Mouse (Mus musculus): ENCODE measurements at regions not wholly inside any gene's neighbourhood (a gene's known extent, or its start where the extent isn't known, plus 50 kb on each side); places are given as distances from the start of the nearest gene placed in this dataset.

DNA sequence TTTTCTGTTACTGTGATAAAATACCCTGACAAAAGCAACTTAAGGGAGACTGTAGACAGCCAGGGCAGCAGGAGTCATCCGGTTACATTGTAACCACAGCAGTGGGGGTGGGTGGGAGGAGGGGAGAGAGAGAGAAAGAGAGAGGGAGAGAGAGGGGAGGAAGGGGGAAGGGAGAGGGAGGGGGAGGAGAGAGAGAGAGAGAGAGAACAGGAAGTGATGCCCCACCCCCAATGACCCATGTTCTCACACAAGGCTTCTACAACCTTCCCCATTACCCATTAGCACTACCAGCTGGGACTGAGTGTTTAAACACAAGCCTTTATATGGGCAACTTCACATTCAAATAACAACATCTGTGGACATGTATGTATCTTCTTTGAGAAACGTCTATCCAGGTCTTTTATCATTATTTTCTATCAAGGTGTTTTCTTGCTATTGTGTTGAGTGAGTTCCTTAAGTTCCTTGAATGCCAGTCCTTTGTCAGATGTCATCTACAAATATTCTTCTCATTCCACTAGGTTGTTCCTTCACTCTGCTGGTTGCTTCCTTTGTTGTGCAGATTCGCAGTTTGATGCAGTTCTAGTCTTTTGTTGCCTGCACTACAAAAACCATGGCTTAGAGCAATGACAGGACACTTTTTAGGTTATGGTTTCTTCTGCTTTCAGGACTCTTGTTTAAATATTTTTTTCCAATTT is 274.7 kb upstream of the Ddx18 start:
- Histone ChIP-seq H3K4me1 (replicated peaks) (no peaks in the 10 kb centered on the region), H3K36me3 (no peaks in the 10 kb centered on the region), H3K4me3 (replicated peaks) (no peak overlapping the region), H3K27ac (no peak overlapping the region), H3K4me2 (no peak overlapping the region), H3K9ac (replicated peaks) (no peak overlapping the region), H3K9me3 (no peaks in the 10 kb centered on the region), H3K27me3 (no peaks in the 10 kb centered on the region)
- 81% methylated on average over 3 of the region's 3 CpGs for WGBS
- ATAC-seq (ENCODE audit: insufficient number of reproducible peaks, insufficient read depth, low FRiP score, low TSS enrichment, low read depth) = no peak

DNA sequence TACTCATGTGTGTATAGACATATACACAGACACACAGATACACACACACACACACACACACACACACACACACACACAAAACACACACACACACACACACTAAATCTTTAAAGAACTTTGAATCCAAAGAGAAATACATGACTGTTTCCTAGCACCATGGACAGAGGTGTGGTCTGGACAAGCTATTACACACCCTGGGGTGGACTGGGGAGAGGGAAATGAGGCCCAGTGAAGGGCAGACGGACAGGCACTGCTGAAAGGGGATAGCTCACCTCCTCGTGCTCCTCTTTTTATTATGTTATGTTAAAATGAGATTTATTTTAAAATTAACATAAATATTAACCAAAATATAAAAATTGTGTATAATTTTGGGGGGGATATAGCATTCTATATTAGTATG is 265.8 kb upstream of the Ddx18 start:
- no peaks in the 10 kb centered on the region for H3K4me1 ChIP-seq (replicated peaks)

DNA sequence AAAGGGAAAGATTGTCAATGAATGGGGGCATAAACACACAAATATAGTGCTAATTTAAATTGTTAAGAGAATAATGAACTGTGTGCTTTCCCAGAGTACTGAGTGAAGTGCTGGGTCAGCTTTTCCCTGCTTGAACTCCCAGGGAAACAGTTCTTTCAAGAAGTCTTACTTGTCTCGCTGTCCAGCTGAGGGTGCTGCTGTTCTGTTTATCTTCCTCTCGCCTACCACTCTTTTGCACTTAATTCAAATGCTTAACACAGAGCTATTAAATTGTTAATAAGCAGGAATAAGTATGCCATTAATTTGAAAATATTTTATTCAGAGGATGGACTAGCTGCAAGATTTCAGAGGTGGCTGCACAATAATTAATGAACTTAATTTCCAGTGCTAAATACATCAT is 262.5 kb upstream of the Ddx18 start:
- Histone ChIP-seq H3K4me1 (replicated peaks) (no peaks in the 10 kb centered on the region), H3K27me3 (no peaks in the 10 kb centered on the region), H3K9ac (replicated peaks) (no peak overlapping the region), H3K27ac (no peak overlapping the region), H3K9me3 (no peaks in the 10 kb centered on the region), H3K36me3 (no peaks in the 10 kb centered on the region), H3K4me2 (no peak overlapping the region), H3K4me3 (replicated peaks) (no peak overlapping the region)
- ATAC-seq (ENCODE audit: insufficient number of reproducible peaks, insufficient read depth, low FRiP score, low TSS enrichment, low read depth) = no peak
- WGBS = 57% methylated on average over 2 of the region's 2 CpGs

More for the DNA sequence above, 265.8 kb upstream of the Ddx18 start:
- Histone ChIP-seq H3K9me3 (no peaks in the 10 kb centered on the region), H3K27me3 (no peaks in the 10 kb centered on the region), H3K36me3 (no peaks in the 10 kb centered on the region), H3K27ac (no peak overlapping the region), H3K4me3 (replicated peaks) (no peak overlapping the region), H3K4me2 (no peak overlapping the region), H3K9ac (replicated peaks) (no peak overlapping the region)
- 18% methylated on average over 2 of the region's 2 CpGs for WGBS
- ATAC-seq (ENCODE audit: insufficient number of reproducible peaks, insufficient read depth, low FRiP score, low TSS enrichment, low read depth) = no peak

DNA sequence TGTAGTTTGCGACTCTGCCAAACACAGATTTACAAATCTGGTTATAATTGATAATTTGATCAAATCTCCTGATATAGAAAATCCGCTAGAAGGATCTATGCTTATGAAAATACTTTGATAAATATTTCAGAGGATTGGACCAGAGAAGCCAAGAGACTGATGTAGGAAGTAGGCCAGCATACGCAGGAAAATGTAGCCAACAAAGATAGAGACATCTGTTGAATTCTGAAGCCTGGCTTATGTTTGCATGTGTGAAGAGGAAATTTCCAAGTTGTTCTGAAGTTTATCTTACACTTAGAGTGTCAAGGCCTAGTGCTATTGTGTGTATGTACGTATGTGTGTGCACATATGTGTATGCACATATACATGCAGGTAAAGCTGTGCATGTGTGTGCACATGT is 255.2 kb upstream of the Ddx18 start:
- WGBS = 88% methylated on average over 4 of the region's 4 CpGs
- no peak overlapping the region for H3K9ac ChIP-seq (replicated peaks)
- H3K4me3 ChIP-seq (replicated peaks) = no peak overlapping the region
- H3K4me2 ChIP-seq = no peak overlapping the region
- H3K27ac ChIP-seq = no peak overlapping the region
- H3K9me3 ChIP-seq = no peaks in the 10 kb centered on the region
- no peaks in the 10 kb centered on the region for H3K4me1 ChIP-seq (replicated peaks)
- no peak for ATAC-seq (ENCODE audit: insufficient number of reproducible peaks, insufficient read depth, low FRiP score, low TSS enrichment, low read depth)
- H3K27me3 ChIP-seq = no peaks in the 10 kb centered on the region
- no peaks in the 10 kb centered on the region for H3K36me3 ChIP-seq

DNA sequence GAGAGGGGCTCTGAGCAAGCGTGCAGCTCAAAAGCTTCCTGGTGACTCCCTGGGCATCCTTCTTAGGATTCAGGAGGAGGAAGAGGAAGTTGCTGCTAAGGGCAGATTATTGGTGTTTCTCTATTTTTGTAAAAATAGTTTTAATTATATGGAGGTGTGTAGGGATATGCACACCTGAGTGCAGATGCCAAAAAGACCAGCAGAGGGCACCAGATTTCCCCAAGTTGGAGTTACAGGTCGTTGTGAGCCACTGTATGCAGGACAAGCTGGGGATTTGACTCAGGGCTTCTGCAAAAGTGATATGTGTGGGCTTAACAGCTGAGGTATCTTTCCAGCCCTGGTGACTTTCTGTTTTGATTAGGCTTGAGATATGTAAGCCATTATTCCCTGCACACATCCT is 235.5 kb upstream of the Ddx18 start:
- 68% methylated on average over 2 of the region's 2 CpGs for WGBS
- Histone ChIP-seq H3K27me3 (no peaks in the 10 kb centered on the region), H3K9ac (replicated peaks) (no peak overlapping the region), H3K27ac (no peak overlapping the region), H3K4me2 (no peak overlapping the region), H3K36me3 (no peaks in the 10 kb centered on the region), H3K9me3 (no peaks in the 10 kb centered on the region; the same call in 1 of the 2 replicates), H3K4me1 (replicated peaks) (no peaks in the 10 kb centered on the region), H3K4me3 (replicated peaks) (no peak overlapping the region)
- no peak for ATAC-seq (ENCODE audit: insufficient number of reproducible peaks, insufficient read depth, low FRiP score, low TSS enrichment, low read depth)

DNA sequence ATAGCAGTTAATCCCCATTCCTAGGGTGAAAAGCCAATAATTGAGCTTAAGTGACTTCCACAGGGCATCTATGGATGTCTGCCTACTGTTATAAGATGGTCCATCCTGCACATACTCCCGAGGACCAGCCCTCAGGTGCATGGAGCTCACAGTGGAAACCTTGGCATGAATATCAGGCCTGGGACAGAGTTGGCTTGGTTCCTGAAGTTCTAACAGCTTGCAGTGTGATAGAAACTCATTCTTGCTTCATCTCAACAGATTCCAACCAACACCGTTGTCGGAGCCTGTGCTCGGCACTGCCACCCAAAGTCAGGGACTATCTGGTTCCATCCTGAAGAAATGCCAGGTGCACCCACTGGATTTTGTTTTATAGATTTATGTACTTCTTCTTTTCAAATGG is 234.7 kb upstream of the Ddx18 start:
- H3K36me3 ChIP-seq = no peaks in the 10 kb centered on the region
- H3K27me3 ChIP-seq = no peaks in the 10 kb centered on the region
- H3K9ac ChIP-seq (replicated peaks) = no peak overlapping the region
- 94% methylated on average over 4 of the region's 4 CpGs for WGBS
- no peak overlapping the region for H3K27ac ChIP-seq
- H3K4me3 ChIP-seq (replicated peaks) = no peak overlapping the region
- ATAC-seq (ENCODE audit: insufficient number of reproducible peaks, insufficient read depth, low FRiP score, low TSS enrichment, low read depth) = no peak
- no peaks in the 10 kb centered on the region; the same call in 1 of the 2 replicates for H3K9me3 ChIP-seq
- H3K4me2 ChIP-seq = no peak overlapping the region
- no peaks in the 10 kb centered on the region for H3K4me1 ChIP-seq (replicated peaks)

DNA sequence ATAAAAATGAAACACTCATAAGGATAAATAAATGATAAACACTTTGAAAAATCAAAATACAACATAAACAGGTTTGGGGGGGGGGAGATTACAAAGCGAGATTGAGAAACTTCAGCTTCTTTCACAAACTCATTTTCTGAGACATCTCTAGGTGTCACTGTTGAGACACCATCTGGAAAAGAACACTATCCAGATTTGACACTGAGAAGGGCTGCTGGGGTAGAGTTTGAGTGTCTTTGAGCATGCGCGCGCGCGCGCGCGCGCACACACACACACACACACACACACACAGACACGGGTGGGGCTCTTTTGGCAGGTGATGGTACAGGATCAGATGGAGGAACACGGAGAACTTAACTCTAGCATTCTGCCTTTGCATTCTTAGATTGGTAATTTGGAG is 230.7 kb upstream of the Ddx18 start:
- Histone ChIP-seq H3K9me3 (no peaks in the 10 kb centered on the region; the same call in 1 of the 2 replicates), H3K36me3 (no peaks in the 10 kb centered on the region), H3K4me2 (no peak overlapping the region), H3K27ac (no peak overlapping the region), H3K9ac (replicated peaks) (no peak overlapping the region), H3K27me3 (no peaks in the 10 kb centered on the region), H3K4me3 (replicated peaks) (no peak overlapping the region), H3K4me1 (replicated peaks) (no peaks in the 10 kb centered on the region)
- 90% methylated on average over 12 of the region's 12 CpGs for WGBS
- ATAC-seq (ENCODE audit: insufficient number of reproducible peaks, insufficient read depth, low FRiP score, low TSS enrichment, low read depth) = no peak

DNA sequence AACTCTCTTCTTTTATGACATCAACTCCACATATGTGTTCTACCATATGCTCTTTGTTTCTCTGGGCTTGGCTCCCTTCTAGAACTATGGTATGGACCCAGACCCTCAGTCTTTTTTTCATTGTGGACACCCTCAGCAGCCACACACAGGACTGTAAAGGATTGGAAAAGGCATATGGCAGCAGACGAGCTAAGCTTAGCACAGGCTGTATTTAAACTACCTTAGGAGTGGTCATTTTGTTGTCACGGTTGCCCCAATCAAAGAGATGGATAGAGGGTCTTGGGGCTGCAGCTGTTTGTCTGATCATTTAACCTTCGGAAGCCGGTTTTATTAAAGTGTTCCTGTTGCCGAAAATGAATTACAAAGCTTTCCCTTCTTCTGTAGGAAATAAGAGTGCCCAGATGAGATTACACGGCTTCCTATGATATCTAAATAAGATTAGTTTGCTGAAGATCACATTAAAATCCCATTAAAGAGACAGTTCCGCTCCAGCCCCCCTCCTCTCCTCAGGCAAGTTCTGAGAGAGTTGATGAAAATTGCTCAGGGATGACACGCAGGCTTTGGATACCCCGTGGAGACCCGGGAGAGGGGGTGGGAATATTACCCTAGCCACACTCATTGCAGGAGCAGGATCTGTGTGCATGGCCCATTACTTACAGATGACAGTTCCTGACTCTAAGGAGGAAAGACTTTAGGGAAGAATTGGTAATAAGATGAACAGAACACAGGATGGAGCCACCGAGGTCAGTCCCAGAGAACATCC is 227.4 kb upstream of the Ddx18 start:
- whole genome bisulfite sequencing = 85% methylated on average over 11 of the region's 11 CpGs
- H3K9me3 ChIP-seq = no peaks in the 10 kb centered on the region
- no peaks in the 10 kb centered on the region for H3K27me3 ChIP-seq
- no peak overlapping the region for H3K4me3 ChIP-seq (replicated peaks)
- ATAC-seq (ENCODE audit: insufficient number of reproducible peaks, insufficient read depth, low FRiP score, low TSS enrichment, low read depth) = no peak
- H3K4me2 ChIP-seq = no peak overlapping the region
- H3K36me3 ChIP-seq = no peaks in the 10 kb centered on the region
- no peaks in the 10 kb centered on the region for H3K4me1 ChIP-seq (replicated peaks)
- H3K27ac ChIP-seq = no peak overlapping the region
- H3K9ac ChIP-seq (replicated peaks) = no peak overlapping the region

DNA sequence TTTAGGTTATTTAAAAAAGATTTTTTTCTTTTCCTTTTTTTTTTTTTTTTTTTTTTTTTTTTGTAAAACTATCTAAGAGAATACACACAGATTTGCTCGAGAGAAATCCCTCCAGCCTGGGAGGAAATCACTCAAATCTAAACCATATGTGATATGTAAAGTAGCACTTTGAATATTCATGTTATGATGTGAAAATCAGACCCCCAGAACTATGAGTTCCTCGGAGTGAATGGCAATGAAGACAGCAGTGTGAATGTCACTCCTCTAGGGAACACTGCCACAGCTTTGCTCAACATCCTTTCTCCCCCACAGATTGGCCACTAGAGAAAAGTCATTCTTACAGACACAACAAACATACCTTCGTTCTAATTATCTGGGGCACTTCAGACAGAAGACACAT is 217.8 kb upstream of the Ddx18 start:
- H3K4me3 ChIP-seq (replicated peaks) = no peak overlapping the region
- 45% methylated on average over 3 of the region's 3 CpGs for WGBS
- no peaks in the 10 kb centered on the region for H3K9me3 ChIP-seq
- H3K9ac ChIP-seq (replicated peaks) = no peak overlapping the region
- H3K4me1 ChIP-seq (replicated peaks) = no peaks in the 10 kb centered on the region
- H3K27me3 ChIP-seq = no peaks in the 10 kb centered on the region
- H3K4me2 ChIP-seq = no peak overlapping the region
- no peak for ATAC-seq (ENCODE audit: insufficient number of reproducible peaks, insufficient read depth, low FRiP score, low TSS enrichment, low read depth)
- H3K36me3 ChIP-seq = no peaks in the 10 kb centered on the region
- H3K27ac ChIP-seq = no peak overlapping the region

DNA sequence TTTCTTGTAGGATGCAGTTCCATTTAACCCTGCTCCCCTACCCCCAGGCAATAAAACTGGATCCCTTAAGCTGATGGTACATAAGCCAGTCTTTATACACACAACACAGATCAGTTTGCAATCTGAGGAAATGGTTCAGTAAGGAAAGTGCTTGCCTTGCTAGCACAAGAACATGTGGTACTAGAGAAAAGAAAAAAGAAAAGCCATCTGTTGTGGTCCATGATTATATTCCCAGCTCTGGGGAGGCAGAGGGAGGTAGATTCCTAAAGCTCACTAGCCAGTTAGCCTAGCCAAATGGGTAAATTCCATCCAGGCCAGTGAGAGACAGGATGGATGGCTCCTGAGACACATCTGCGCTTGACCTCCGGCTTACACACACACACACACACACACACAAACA is 206.2 kb upstream of the Ddx18 start:
- H3K9me3 ChIP-seq = no peaks in the 10 kb centered on the region
- peak; percentile 50; the same call in 1 of the 2 replicates for ATAC-seq (ENCODE audit: insufficient number of reproducible peaks, insufficient read depth, low FRiP score, low TSS enrichment, low read depth)
- no peaks in the 10 kb centered on the region for H3K36me3 ChIP-seq
- H3K27ac ChIP-seq = no peak overlapping the region
- H3K9ac ChIP-seq (replicated peaks) = no peak overlapping the region
- peaks cover 14% of the 10 kb centered on the region for H3K4me1 ChIP-seq (replicated peaks)
- no peaks in the 10 kb centered on the region for H3K27me3 ChIP-seq
- H3K4me3 ChIP-seq (replicated peaks) = no peak overlapping the region
- WGBS = 96% methylated on average over 2 of the region's 2 CpGs
- no peak overlapping the region for H3K4me2 ChIP-seq

DNA sequence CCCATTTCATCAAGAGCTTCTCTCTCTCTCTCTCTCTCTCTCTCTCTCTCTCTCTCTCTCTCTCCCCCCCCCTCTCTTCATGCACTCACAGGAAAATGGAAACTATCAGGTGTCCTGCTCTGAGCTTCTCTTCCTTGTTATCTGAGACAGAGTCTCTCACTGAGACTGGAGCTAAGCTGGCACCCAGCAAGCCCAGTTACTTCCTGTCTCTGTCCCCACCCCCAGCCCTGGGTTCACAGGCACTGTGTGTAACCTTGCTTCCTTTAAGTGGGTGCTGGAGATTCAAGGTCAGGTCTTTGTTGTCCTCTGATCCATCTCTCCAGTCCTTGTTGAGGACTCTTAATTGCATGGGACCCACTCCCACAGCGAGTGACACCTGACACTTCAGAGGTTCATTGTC is 203.7 kb upstream of the Ddx18 start:
- no peak for ATAC-seq (ENCODE audit: insufficient number of reproducible peaks, insufficient read depth, low FRiP score, low TSS enrichment, low read depth)
- H3K4me1 ChIP-seq (replicated peaks) = peaks cover 14% of the 10 kb centered on the region
- H3K9me3 ChIP-seq = no peaks in the 10 kb centered on the region
- no peaks in the 10 kb centered on the region for H3K27me3 ChIP-seq
- no peak overlapping the region for H3K4me3 ChIP-seq (replicated peaks)
- no peak overlapping the region for H3K27ac ChIP-seq
- H3K9ac ChIP-seq (replicated peaks) = no peak overlapping the region
- no peak overlapping the region; the same call in 1 of the 2 replicates for H3K4me2 ChIP-seq
- WGBS = 65% methylated on average over 1 of the region's 1 CpGs
- H3K36me3 ChIP-seq = no peaks in the 10 kb centered on the region

DNA sequence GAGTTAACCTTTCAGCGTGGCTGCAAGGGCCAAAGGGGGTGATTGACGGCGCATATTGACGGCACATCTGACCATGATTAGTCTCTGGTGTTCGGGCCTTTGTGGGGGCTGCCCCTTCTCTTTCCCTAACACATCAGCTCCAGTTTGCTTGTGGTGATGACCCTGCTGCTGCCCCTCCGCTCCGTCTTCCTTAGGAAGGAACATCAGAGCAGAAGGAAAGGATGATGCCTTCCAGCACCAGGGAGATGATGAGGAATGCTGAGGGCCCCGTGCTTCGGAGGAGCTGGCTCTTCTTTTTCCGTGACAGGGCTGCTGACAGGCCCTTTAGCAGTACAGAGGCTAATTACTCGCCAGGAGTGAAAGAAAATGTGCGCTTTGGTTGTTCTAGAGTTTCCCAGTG is 203.1 kb upstream of the Ddx18 start:
- Histone ChIP-seq H3K36me3 (no peaks in the 10 kb centered on the region), H3K27ac (no peak overlapping the region), H3K9ac (replicated peaks) (no peak overlapping the region), H3K4me2 (peak overlapping the region; percentile 33), H3K4me3 (replicated peaks) (no peak overlapping the region), H3K27me3 (no peaks in the 10 kb centered on the region), H3K4me1 (replicated peaks) (peaks cover 14% of the 10 kb centered on the region), H3K9me3 (no peaks in the 10 kb centered on the region)
- WGBS = 10% methylated on average over 12 of the region's 12 CpGs
- ATAC-seq (ENCODE audit: insufficient number of reproducible peaks, insufficient read depth, low FRiP score, low TSS enrichment, low read depth) = no peak
